Mouse (Mus musculus) brain, embryonic 14.5 days (tissue): ENCODE results near the gene Atcay. TPM values are rescaled to one million over a fixed set of nuclear protein-coding genes. Genes with fewer than 3 reads are reported as not detected.

ENCODE experiments used
- DNase-seq: peaks from one replicate; pipeline ENCODE4 v3.0.0-alpha.2; 2011; ENCODE audit warnings: low read depth
- CTCF ChIP-seq: fragments of 200-500 bp; IDR thresholded peaks from 2 replicates; pipeline ENCODE4 v1.5.1; 2012; ENCODE audit warnings: inconsistent platforms, mild to moderate bottlenecking, moderate library complexity, borderline replicate concordance; ENCODE audit not compliant: insufficient read depth, insufficient read length; ENCODE audit errors: extremely low read depth
- POLR2A ChIP-seq: fragments of 200-500 bp; IDR thresholded peaks from 2 replicates; pipeline ENCODE4 v1.6.1; 2012; ENCODE audit warnings: mild to moderate bottlenecking, inconsistent platforms, borderline replicate concordance; ENCODE audit not compliant: poor library complexity, insufficient read depth, insufficient read length, severe bottlenecking; ENCODE audit errors: extremely low read depth
- polyA plus RNA-seq: library from polyadenylated mRNA; depleted of rRNA; stranded (reverse); fragments of >200 nt; gene quantifications from 2 replicates; pipeline ENCODE4 v1.2.3, GENCODE M21; 2012; rRNA removed

The Atcay gene
- polyA plus RNA-seq, 1 experiment, result 169 TPM

DNA sequence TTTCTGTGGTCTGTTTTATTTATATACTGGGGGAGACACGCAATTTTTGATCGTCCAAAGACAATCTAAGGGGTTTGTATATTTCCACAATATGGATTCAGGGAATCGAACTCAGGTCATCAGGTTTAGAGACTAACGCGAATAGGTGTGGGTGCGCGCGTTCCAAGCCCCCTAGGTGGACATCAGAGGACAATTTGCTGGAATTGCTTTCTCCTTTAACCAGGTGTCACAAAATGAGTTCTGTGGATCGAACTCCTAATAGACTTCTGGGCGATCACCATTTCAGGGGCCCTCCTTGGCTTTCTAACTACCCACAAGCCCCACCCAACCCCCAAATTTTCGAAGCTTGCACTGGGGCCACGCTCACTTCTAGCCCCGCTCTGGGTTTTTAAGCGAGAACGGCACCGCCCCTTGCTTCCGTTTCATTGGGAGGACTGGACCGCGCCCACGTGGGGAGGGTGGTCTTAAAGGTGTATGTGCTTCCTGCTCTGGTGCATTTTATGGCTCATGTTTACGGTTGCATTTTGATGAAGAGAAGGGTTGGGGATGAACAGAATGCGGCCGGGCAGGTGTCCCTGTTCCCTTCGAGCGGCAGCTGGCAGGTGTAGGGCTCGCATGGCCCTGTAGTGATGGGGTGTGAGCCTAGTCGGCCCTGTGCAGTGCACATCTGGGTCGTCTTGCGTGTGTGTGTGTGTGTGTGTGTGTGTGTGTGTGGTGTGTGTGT, 62.0 kb downstream of the Atcay start:
- peak; percentile 90 for DNase-seq
- TF ChIP-seq POLR2A, result 0 out of 2 replicates have a peak, but pooled peaks have one; percentile 6
- no peak for TF ChIP-seq CTCF

DNA sequence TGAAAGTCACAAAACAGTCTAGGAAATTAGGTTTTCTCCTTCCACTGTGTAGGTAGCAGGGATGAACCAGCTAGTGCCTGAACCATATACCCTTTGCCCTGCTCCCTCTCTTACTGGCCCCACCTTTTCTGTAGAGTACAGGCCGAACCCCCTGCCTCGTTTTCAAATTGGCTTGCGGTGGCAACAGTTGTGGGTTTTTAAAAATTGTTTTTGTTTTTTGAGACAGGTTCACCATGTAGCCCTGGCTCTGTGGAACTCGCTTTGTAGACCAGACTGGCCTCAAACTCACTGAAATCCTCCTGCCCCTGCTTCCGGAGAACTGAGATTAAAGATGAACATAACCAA, 62.6 kb downstream of the Atcay start:
- DNase-seq, result no peak
- TF ChIP-seq POLR2A (no peak), CTCF (no peak)

GRCm38 (mm10) chr10:81167200-81168086, 63.2 kb downstream of the Atcay start, which contains the start of gene Pias4:
TSS of gene Pias4 (minus strand) at chr10:81167923.
- peak; percentile 100 for DNase-seq
- peak; percentile 81; the same call in 1 of the 2 replicates for TF ChIP-seq POLR2A
- no peak for TF ChIP-seq CTCF

- TF ChIP-seq CTCF (no peak), POLR2A (no peak)
- DNase-seq, result no peak
Measured at GRCm38 (mm10) chr10:81165118-81165517, 65.5 kb downstream of the Atcay start.

DNA sequence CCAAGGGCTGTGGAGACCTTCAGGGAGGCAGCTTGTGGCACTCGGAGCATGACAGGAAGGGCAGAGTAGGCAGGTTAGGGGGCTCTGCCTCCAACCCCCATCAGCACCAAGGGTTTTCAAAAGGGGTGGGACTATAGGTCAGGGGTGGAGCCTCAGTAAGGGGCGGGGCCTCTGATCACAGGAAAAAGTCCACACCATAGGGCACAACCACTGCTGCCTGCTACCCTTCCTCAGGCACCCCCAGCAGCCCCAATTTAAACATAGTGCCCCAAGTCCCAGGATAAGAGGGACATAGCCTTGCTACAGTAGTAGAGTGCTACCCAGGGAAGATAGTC, 68.3 kb downstream of the Atcay start:
- TF ChIP-seq POLR2A (no peak), CTCF (no peak)
- DNase-seq, result no peak

DNA sequence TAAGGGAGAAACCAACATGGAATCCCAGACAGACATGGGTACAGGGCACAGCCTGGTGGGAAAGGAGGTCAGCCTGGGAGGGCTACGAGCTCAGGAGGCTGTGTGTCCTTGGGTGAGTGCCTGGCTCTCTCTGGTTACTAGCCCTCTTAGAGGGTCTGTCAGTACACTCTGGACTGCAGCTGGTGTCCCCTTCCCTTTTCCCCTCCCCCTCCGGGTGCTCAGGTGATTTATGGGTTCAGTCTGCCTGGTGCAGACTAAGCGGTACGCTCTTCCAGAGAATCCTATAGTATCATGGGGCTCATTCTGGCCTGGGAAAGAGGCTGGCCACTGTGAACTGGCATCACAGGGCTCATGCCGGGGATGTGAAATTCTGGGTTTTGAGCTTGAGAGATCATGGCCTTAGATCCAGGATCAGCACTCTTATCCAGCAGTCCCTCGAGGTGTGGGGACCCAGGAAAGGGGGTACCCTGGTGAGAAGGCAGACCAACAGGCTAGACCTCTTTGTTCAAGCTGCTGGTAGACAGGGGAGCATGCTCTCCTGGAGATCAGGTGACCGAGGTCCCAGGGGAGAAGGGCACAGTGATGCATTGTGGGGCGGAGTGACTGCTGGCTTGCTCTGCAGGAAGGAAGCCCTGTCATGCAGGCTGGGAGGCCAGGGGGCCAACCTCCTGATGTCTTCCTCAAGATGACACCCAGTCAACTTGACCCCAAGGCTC, 68.9 kb downstream of the Atcay start:
- TF ChIP-seq CTCF, result no peak
- no peak for TF ChIP-seq POLR2A
- no peak for DNase-seq

- DNase-seq, result no peak
- TF ChIP-seq CTCF (no peak), POLR2A (no peak)
Measured at GRCm38 (mm10) chr10:81154736-81155135, 75.9 kb downstream of the Atcay start.

Other genes starting within 250 kb of the Atcay start
- 13.3 and 13.6 TPM in 2 replicates for gene Gng7, start 215.9 kb downstream of the Atcay start, polyA plus RNA-seq
- gene Diras1, start 205.2 kb downstream of the Atcay start, polyA plus RNA-seq, result 41.5 and 66.5 TPM in 2 replicates
- 70.0 and 77.9 TPM in 2 replicates for gene Slc39a3, start 193.4 kb downstream of the Atcay start, polyA plus RNA-seq
- 326 and 369 TPM in 2 replicates for gene Sgta, start 170.7 kb downstream of the Atcay start, polyA plus RNA-seq
- 69.5 and 86.1 TPM in 2 replicates for gene Thop1, start 160.8 kb downstream of the Atcay start, polyA plus RNA-seq
- gene Creb3l3, start 132.0 kb downstream of the Atcay start, polyA plus RNA-seq, result 0.19 and 0.20 TPM in 2 replicates
- gene Map2k2, start 124.9 kb downstream of the Atcay start, polyA plus RNA-seq, result 203 and 214 TPM in 2 replicates
- gene Zbtb7a, start 95.6 kb downstream of the Atcay start, polyA plus RNA-seq, result 9.2 and 12.7 TPM in 2 replicates
- gene Pias4, start 62.9 kb downstream of the Atcay start, polyA plus RNA-seq, result 38.4 and 47.8 TPM in 2 replicates
- 1,504 and 1,952 TPM in 2 replicates for gene Eef2, start 54.2 kb downstream of the Atcay start, polyA plus RNA-seq
- 82.3 and 88.4 TPM in 2 replicates for gene Dapk3, start 47.8 kb downstream of the Atcay start, polyA plus RNA-seq
- gene 4930442H23Rik, start 47.0 kb downstream of the Atcay start, polyA plus RNA-seq, result not detected in 2 replicates
- 0.18 and 0.21 TPM in 2 replicates for gene Nmrk2, start 28.8 kb downstream of the Atcay start, polyA plus RNA-seq
- 59.8 and 63.6 TPM in 2 replicates for gene Zfr2, start 2.3 kb upstream of the Atcay start, polyA plus RNA-seq
- gene Matk, start 22.1 kb upstream of the Atcay start, polyA plus RNA-seq, result 30.6 and 31.9 TPM in 2 replicates
- 67.0 and 72.1 TPM in 2 replicates for gene Mrpl54, start 36.1 kb upstream of the Atcay start, polyA plus RNA-seq
- gene Apba3, start 36.1 kb upstream of the Atcay start, polyA plus RNA-seq, result 45.2 and 47.0 TPM in 2 replicates
- 4.6 and 4.9 TPM in 2 replicates for gene Tjp3, start 60.7 kb upstream of the Atcay start, polyA plus RNA-seq
- gene Pip5k1c, start 62.1 kb upstream of the Atcay start, polyA plus RNA-seq, result 267 and 268 TPM in 2 replicates
- gene Cactin, start 90.3 kb upstream of the Atcay start, polyA plus RNA-seq, result 41.4 and 44.3 TPM in 2 replicates
- 5.0 and 5.3 TPM in 2 replicates for gene Tbxa2r, start 97.9 kb upstream of the Atcay start, polyA plus RNA-seq
- 0.05 and 0.16 TPM in 2 replicates for gene Gipc3, start 112.4 kb upstream of the Atcay start, polyA plus RNA-seq
- gene Hmg20b, start 119.6 kb upstream of the Atcay start, polyA plus RNA-seq, result 49.5 and 63.8 TPM in 2 replicates
- gene Mfsd12, start 126.7 kb upstream of the Atcay start, polyA plus RNA-seq, result 13.1 and 15.6 TPM in 2 replicates
- 0.19 and 0.25 TPM in 2 replicates for gene 4930404N11Rik, start 135.0 kb upstream of the Atcay start, polyA plus RNA-seq
- gene Fzr1, start 147.7 kb upstream of the Atcay start, polyA plus RNA-seq, result 154 and 184 TPM in 2 replicates
- 64.0 and 67.4 TPM in 2 replicates for gene Dohh, start 153.6 kb upstream of the Atcay start, polyA plus RNA-seq
- 6.8 and 9.6 TPM in 2 replicates for gene Gm48551, start 153.6 kb upstream of the Atcay start, polyA plus RNA-seq
- gene Gm48552, start 158.2 kb upstream of the Atcay start, polyA plus RNA-seq, result 8.7 and 9.4 TPM in 2 replicates
- 3.0 and 4.2 TPM in 2 replicates for gene Smim24, start 162.2 kb upstream of the Atcay start, polyA plus RNA-seq
- 9.2 and 16.7 TPM in 2 replicates for gene Nfic, start 224.8 kb upstream of the Atcay start, polyA plus RNA-seq